In the genomic region with DNA sequence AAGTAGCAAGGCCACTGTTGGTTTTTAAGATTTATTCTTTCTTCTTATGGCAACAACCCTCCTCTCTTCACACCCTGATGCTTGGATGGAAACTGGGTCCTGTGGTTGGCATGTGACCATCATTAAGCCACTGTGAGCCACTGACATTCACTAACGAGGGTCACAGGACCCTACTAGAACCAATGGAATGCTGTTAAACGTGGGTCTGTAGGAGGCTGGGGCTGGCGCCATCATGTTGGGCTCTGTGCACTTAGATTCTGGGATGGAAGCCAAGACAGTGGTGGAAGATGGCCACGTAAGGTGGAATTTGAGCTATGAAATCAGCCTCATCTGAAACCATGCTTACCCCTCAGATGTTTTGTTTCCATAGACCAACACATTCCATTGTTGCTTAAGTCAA, we compare ENCODE assay signal across 12 mouse cellular contexts.
DNase-seq lines count a peak whose midpoint lies in the region; ATAC-seq lines count a peak whose summit lies in the region.
"Had no signal": no experiment of that assay in that cellular context is flagged by ENCODE, and none has a peak within 500 bp of the region (broad histone marks: within the 10 kb centered on the region; RNA-seq: fewer than 3 reads in every experiment).

No protein-coding gene starts in this region.

- no peaks in the 10 kb centered on the region for H3K36me3 ChIP-seq in heart, embryonic 13.5 days
- H3K36me3 ChIP-seq: embryonic facial prominence, embryonic 15.5 days; limb, embryonic 13.5 days; midbrain, embryonic 10.5 days had no signal

- 22% methylated on average over 4 of the region's 4 CpGs for WGBS in heart, embryonic 13.5 days

- DNase-seq in cerebellum, postnatal 10 days = peak; percentile 60 to 62
- peak; percentile 31 for DNase-seq in MN1 (ENCODE audit: low spot score)
- DNase-seq in kidney, postnatal 36 days = peak; percentile 53 to 60
- DNase-seq in ovary, adult 18-20 months (ENCODE audit: low spot score) = no peak
- no peak for DNase-seq in right cerebral cortex, postnatal 4 days
- DNase-seq in spleen, postnatal 4 days (ENCODE audit: low spot score in 2 of 2) = no peak
- DNase-seq: cerebellum, adult 11 months had no signal

- H3K4me2 ChIP-seq in heart, embryonic 13.5 days = no peak overlapping the region
- H3K4me2 ChIP-seq: embryonic facial prominence, embryonic 15.5 days; limb, embryonic 13.5 days had no signal

- H3K9me3 ChIP-seq in heart, embryonic 13.5 days = no peaks in the 10 kb centered on the region
- H3K9me3 ChIP-seq: embryonic facial prominence, embryonic 15.5 days; limb, embryonic 13.5 days; midbrain, embryonic 10.5 days had no signal

- no peak overlapping the region for H3K4me3 ChIP-seq in heart, embryonic 13.5 days
- H3K4me3 ChIP-seq: embryonic facial prominence, embryonic 15.5 days; limb, embryonic 13.5 days; midbrain, embryonic 10.5 days had no signal

- no peak for ATAC-seq in cerebellum, adult (ENCODE audit: insufficient number of reproducible peaks, low FRiP score, low TSS enrichment)
- no peak for ATAC-seq in heart, embryonic 13.5 days (ENCODE audit: extremely low read depth, insufficient number of reproducible peaks, low FRiP score, low TSS enrichment)

- no peaks in the 10 kb centered on the region for H3K27me3 ChIP-seq in heart, embryonic 13.5 days (replicated peaks)
- H3K27me3 ChIP-seq: embryonic facial prominence, embryonic 15.5 days; limb, embryonic 13.5 days had no signal

- H3K27ac ChIP-seq in heart, embryonic 13.5 days (replicated peaks) = peak overlapping the region; percentile 83
- H3K27ac ChIP-seq: embryonic facial prominence, embryonic 15.5 days; limb, embryonic 13.5 days had no signal

- H3K4me1 ChIP-seq in heart, embryonic 13.5 days = peaks cover 60% of the 10 kb centered on the region
- H3K4me1 ChIP-seq: embryonic facial prominence, embryonic 15.5 days had no signal

- no peak overlapping the region for H3K9ac ChIP-seq in heart, embryonic 13.5 days
- H3K9ac ChIP-seq: embryonic facial prominence, embryonic 15.5 days; limb, embryonic 13.5 days had no signal

Comparison
In these comparisons a context has a peak if more than half of its experiments do, and no peak if none do; other contexts are left out.
1. DNase-seq: peak in cerebellum, postnatal 10 days (2 of 2), MN1 (single experiment) and kidney, postnatal 36 days (2 of 2); none in ovary, adult 18-20 months (single experiment), right cerebral cortex, postnatal 4 days (single experiment) and spleen, postnatal 4 days (0 of 2).